Comparison of ENCODE assay signal across 20 mouse cellular contexts in genomic region chr5:122474643-122475363, GRCm38 (mm10). TPM values are rescaled to one million over a fixed set of nuclear protein-coding genes. Genes with fewer than 3 reads are reported as not detected.
DNase-seq lines count a peak whose midpoint lies in the region; ATAC-seq and TF ChIP-seq lines count a peak whose summit lies in the region.
"Had no signal": no experiment of that assay in that cellular context is flagged by ENCODE, and none has a peak within 500 bp of the region (broad histone marks: within the 10 kb centered on the region; RNA-seq: fewer than 3 reads in every experiment).

No protein-coding gene starts in this region.

- no peaks in the 10 kb centered on the region for H3K27me3 ChIP-seq in kidney, adult 2 months (replicated peaks; ENCODE audit: control insufficient read depth, insufficient read depth, low read length)
- no peaks in the 10 kb centered on the region for H3K27me3 ChIP-seq in liver, embryonic 16.5 days (ENCODE audit: control insufficient read depth, insufficient read depth, low read depth, low read length)
- H3K27me3 ChIP-seq in liver, embryonic 11.5 days (replicated peaks; ENCODE audit: control insufficient read depth, insufficient read depth, low read length) = no peaks in the 10 kb centered on the region
- no peaks in the 10 kb centered on the region for H3K27me3 ChIP-seq in stomach, postnatal 0 days (ENCODE audit: control insufficient read depth, insufficient read depth, low read length)
- H3K27me3 ChIP-seq in midbrain, embryonic 15.5 days (replicated peaks) = no peaks in the 10 kb centered on the region
- H3K27me3 ChIP-seq: embryonic facial prominence, embryonic 12.5 days; hindbrain, embryonic 15.5 days; neural tube, embryonic 12.5 days had no signal

- no peaks in the 10 kb centered on the region for H3K9me3 ChIP-seq in liver, embryonic 16.5 days (replicated peaks; ENCODE audit: control insufficient read depth, low read length)
- no peaks in the 10 kb centered on the region for H3K9me3 ChIP-seq in liver, embryonic 11.5 days (ENCODE audit: control insufficient read depth, low read length)
- H3K9me3 ChIP-seq in stomach, postnatal 0 days (ENCODE audit: control insufficient read depth, low read length) = no peaks in the 10 kb centered on the region
- no peaks in the 10 kb centered on the region for H3K9me3 ChIP-seq in midbrain, embryonic 15.5 days
- H3K9me3 ChIP-seq: embryonic facial prominence, embryonic 12.5 days; heart, embryonic 10.5 days; hindbrain, embryonic 15.5 days; neural tube, embryonic 12.5 days had no signal

- no peak for TF ChIP-seq POLR2A in kidney, adult 2 months (IDR thresholded peaks at IDR 0.05; ENCODE audit: low read depth, low read length)

- H3K36me3 ChIP-seq in kidney, adult 2 months (ENCODE audit: control insufficient read depth, insufficient read depth, low read length) = peaks cover 25% of the 10 kb centered on the region
- H3K36me3 ChIP-seq in liver, embryonic 16.5 days (ENCODE audit: control insufficient read depth, insufficient read depth) = peaks cover 36% of the 10 kb centered on the region
- H3K36me3 ChIP-seq in liver, embryonic 11.5 days (ENCODE audit: control insufficient read depth, insufficient read depth, low read length) = peaks cover 40% of the 10 kb centered on the region
- peaks cover 32% of the 10 kb centered on the region for H3K36me3 ChIP-seq in stomach, postnatal 0 days (ENCODE audit: control insufficient read depth, insufficient read depth, low read length)
- H3K36me3 ChIP-seq in midbrain, embryonic 15.5 days (replicated peaks) = peaks cover 35% of the 10 kb centered on the region

- DNase-seq in gastrocnemius, adult 2 months = no peak
- DNase-seq in gastrocnemius, postnatal 10 days = no peak
- no peak for DNase-seq in kidney, adult 2 months
- no peak for DNase-seq in kidney, adult 11 months
- DNase-seq in liver, embryonic 11.5 days (ENCODE audit: low spot score) = no peak
- no peak for DNase-seq in stomach, postnatal 0 days (ENCODE audit: low spot score)
- DNase-seq: adrenal gland, postnatal 36 days; cerebellum, adult 11-12 months; cerebellum, postnatal 25 days; kidney, postnatal 14 days; lung, adult 2 months; lung, postnatal 36 days; midbrain, embryonic 14.5 days; right cerebral cortex, postnatal 14 days had no signal

- no peak overlapping the region for H3K4me3 ChIP-seq in gastrocnemius, adult 2 months
- no peak overlapping the region for H3K4me3 ChIP-seq in kidney, adult 2 months (ENCODE audit: insufficient read depth, low read depth, low read length)
- H3K4me3 ChIP-seq in liver, embryonic 16.5 days (ENCODE audit: low read depth, low read length) = no peak overlapping the region
- H3K4me3 ChIP-seq in liver, embryonic 11.5 days (ENCODE audit: low read depth, low read length) = no peak overlapping the region
- no peak overlapping the region for H3K4me3 ChIP-seq in stomach, postnatal 0 days (ENCODE audit: low read depth, low read length)
- H3K4me3 ChIP-seq in midbrain, embryonic 15.5 days = no peak overlapping the region
- H3K4me3 ChIP-seq: embryonic facial prominence, embryonic 12.5 days; heart, embryonic 10.5 days; hindbrain, embryonic 15.5 days; neural tube, embryonic 12.5 days had no signal

- 0 out of 2 replicates have a peak, but pooled peaks have one; percentile 9 for TF ChIP-seq CTCF in gastrocnemius, adult 2 months (IDR thresholded peaks at IDR 0.05)
- no peak for TF ChIP-seq CTCF in kidney, adult 2 months (conservative IDR thresholded peaks at IDR 0.05; ENCODE audit: insufficient read depth, insufficient read length, low read depth, low read length)
- TF ChIP-seq CTCF in stomach, postnatal 0 days (IDR thresholded peaks at IDR 0.05; ENCODE audit: low read depth) = peak; percentile 24

- intact Hi-C loops in gastrocnemius, adult 2 months (cut with DNase I) = no loop called here

- no peak overlapping the region for H3K9ac ChIP-seq in liver, embryonic 16.5 days (ENCODE audit: low read depth, low read length)
- no peak overlapping the region for H3K9ac ChIP-seq in liver, embryonic 11.5 days (ENCODE audit: low read depth, low read length)
- no peak overlapping the region for H3K9ac ChIP-seq in stomach, postnatal 0 days (ENCODE audit: low read length)
- H3K9ac ChIP-seq in midbrain, embryonic 15.5 days = no peak overlapping the region
- H3K9ac ChIP-seq: embryonic facial prominence, embryonic 12.5 days; hindbrain, embryonic 15.5 days; neural tube, embryonic 12.5 days had no signal

- ATAC-seq in liver, embryonic 16.5 days (ENCODE audit: low read depth) = peak; percentile 60
- ATAC-seq in liver, embryonic 11.5 days (replicated peaks; ENCODE audit: low FRiP score) = no peak
- no peak for ATAC-seq in stomach, postnatal 0 days (ENCODE audit: low FRiP score, low TSS enrichment)
- ATAC-seq in midbrain, embryonic 15.5 days (replicated peaks) = no peak

- peaks cover 12% of the 10 kb centered on the region; the same call in 1 of the 2 replicates for H3K4me1 ChIP-seq in kidney, adult 2 months (ENCODE audit: control insufficient read depth, insufficient read depth, low read length)
- no peaks in the 10 kb centered on the region for H3K4me1 ChIP-seq in liver, embryonic 16.5 days (ENCODE audit: control insufficient read depth, low read depth, low read length)
- no peaks in the 10 kb centered on the region for H3K4me1 ChIP-seq in liver, embryonic 11.5 days (replicated peaks; ENCODE audit: control insufficient read depth, insufficient read depth, low read length)
- no peaks in the 10 kb centered on the region for H3K4me1 ChIP-seq in stomach, postnatal 0 days (replicated peaks; ENCODE audit: control insufficient read depth, insufficient read depth)
- no peaks in the 10 kb centered on the region for H3K4me1 ChIP-seq in midbrain, embryonic 15.5 days
- H3K4me1 ChIP-seq: embryonic facial prominence, embryonic 12.5 days; hindbrain, embryonic 15.5 days had no signal

- 70% methylated on average over 4 of the region's 4 CpGs for WGBS in kidney, adult 2 months
- WGBS in liver, embryonic 16.5 days (ENCODE audit: insufficient replicate concordance) = 73% methylated on average over 4 of the region's 4 CpGs
- WGBS in liver, embryonic 11.5 days = 83% methylated on average over 4 of the region's 4 CpGs
- WGBS in stomach, postnatal 0 days = 83% methylated on average over 4 of the region's 4 CpGs
- WGBS in midbrain, embryonic 15.5 days = 84% methylated on average over 4 of the region's 4 CpGs

- TF ChIP-seq EP300 in stomach, postnatal 0 days (optimal IDR thresholded peaks at IDR 0.05) = no peak

- H3K4me2 ChIP-seq in liver, embryonic 16.5 days (ENCODE audit: low read depth, low read length) = no peak overlapping the region
- no peak overlapping the region for H3K4me2 ChIP-seq in liver, embryonic 11.5 days
- H3K4me2 ChIP-seq in stomach, postnatal 0 days (replicated peaks; ENCODE audit: low read depth) = no peak overlapping the region
- H3K4me2 ChIP-seq in midbrain, embryonic 15.5 days = no peak overlapping the region
- H3K4me2 ChIP-seq: embryonic facial prominence, embryonic 12.5 days; hindbrain, embryonic 15.5 days; neural tube, embryonic 12.5 days had no signal

- no peak overlapping the region for H3K27ac ChIP-seq in gastrocnemius, adult 2 months
- H3K27ac ChIP-seq in kidney, adult 2 months (ENCODE audit: insufficient read depth, low read depth, low read length) = 0 out of 2 replicates have a peak overlapping the region, but pooled peaks have one; percentile 66
- H3K27ac ChIP-seq in liver, embryonic 16.5 days (ENCODE audit: low read length) = no peak overlapping the region; the same call in 1 of the 2 replicates
- no peak overlapping the region for H3K27ac ChIP-seq in liver, embryonic 11.5 days (ENCODE audit: low read depth, low read length)
- no peak overlapping the region for H3K27ac ChIP-seq in stomach, postnatal 0 days (replicated peaks)
- H3K27ac ChIP-seq in midbrain, embryonic 15.5 days = no peak overlapping the region
- H3K27ac ChIP-seq: embryonic facial prominence, embryonic 12.5 days; heart, embryonic 10.5 days; hindbrain, embryonic 15.5 days; neural tube, embryonic 12.5 days had no signal

RNA-seq across cellular contexts. Expression of gene Atp2a2, which starts 27.2 kb away (rescaled TPM):
- 100 to 1,000 TPM; 387 to 963 TPM for total RNA-seq in gastrocnemius, adult 2 months (2021)
- 100 to 1,000 TPM; 156 to 181 TPM for total RNA-seq in gastrocnemius, postnatal 10 days (2021)
- 94.2 and 96.2 TPM in 2 replicates for polyA plus RNA-seq in kidney, adult 2 months (2012; rRNA removed)
- 10.0 and 11.3 TPM in 2 replicates for polyA plus RNA-seq in liver, embryonic 16.5 days (2015; fragmentation: Nextera tagmentation; extraction: Ambion mirVana)
- polyA plus RNA-seq in liver, embryonic 11.5 days (2014; fragmentation: Nextera tagmentation; extraction: Ambion mirVana) = 45.2 and 46.8 TPM in 2 replicates
- 24.0 and 27.0 TPM in 2 replicates for polyA plus RNA-seq in stomach, postnatal 0 days (2015; fragmentation: Nextera tagmentation; extraction: Ambion mirVana)
- polyA plus RNA-seq in midbrain, embryonic 15.5 days (2015; fragmentation: Nextera tagmentation; extraction: Ambion mirVana) = 46.3 and 47.7 TPM in 2 replicates

RNA-seq across cellular contexts. Expression of gene Anapc7, which starts 53.3 kb away (rescaled TPM):
- total RNA-seq in gastrocnemius, adult 2 months (2021) = 10 to 100 TPM; 14.3 to 16.8 TPM
- 10 to 100 TPM; 21.5 to 25.4 TPM for total RNA-seq in gastrocnemius, postnatal 10 days (2021)
- polyA plus RNA-seq in kidney, adult 2 months (2012; rRNA removed) = 30.3 and 33.5 TPM in 2 replicates
- polyA plus RNA-seq in liver, embryonic 16.5 days (2015; fragmentation: Nextera tagmentation; extraction: Ambion mirVana) = 14.7 and 14.9 TPM in 2 replicates
- 27.0 and 27.4 TPM in 2 replicates for polyA plus RNA-seq in liver, embryonic 11.5 days (2014; fragmentation: Nextera tagmentation; extraction: Ambion mirVana)
- polyA plus RNA-seq in stomach, postnatal 0 days (2015; fragmentation: Nextera tagmentation; extraction: Ambion mirVana) = 20.7 and 21.7 TPM in 2 replicates
- polyA plus RNA-seq in midbrain, embryonic 15.5 days (2015; fragmentation: Nextera tagmentation; extraction: Ambion mirVana) = 51.2 and 54.5 TPM in 2 replicates
